Mouse (Mus musculus) lung, embryonic 14.5 days (tissue): ENCODE data around the gene Spire2. TPM values are rescaled to one million over a fixed set of nuclear protein-coding genes. Genes with fewer than 3 reads are reported as not detected.
A peak's percentile ranks its signal among the peaks of the same experiment; 100 is the strongest.

Experiments
- ATAC-seq: fragments of 200-750 bp; cut with Nextera tagmentation; 2 replicates; pipeline ENCODE4 v1.8.0; 2017; ENCODE audit warnings: mild to moderate bottlenecking, moderate TSS enrichment, moderate library complexity; ENCODE audit not compliant: insufficient read depth
- DNase-seq: peaks from one replicate; pipeline ENCODE4 v3.0.0-alpha.2; 2015
- H3K27ac ChIP-seq: fragments of 300-500 bp; sonication (generic); 2 replicates; pipeline ENCODE4 v1.5.1; 2014; ENCODE audit warnings: low read depth, mild to moderate bottlenecking, moderate library complexity
- H3K27me3 ChIP-seq: fragments of 300-500 bp; sonication (generic); 2 replicates; pipeline ENCODE4 v1.6.1; 2014; ENCODE audit warnings: low read length, control low read depth; ENCODE audit not compliant: insufficient read depth
- H3K36me3 ChIP-seq: fragments of 300-500 bp; sonication (generic); 2 replicates; pipeline ENCODE4 v1.6.1; 2014; ENCODE audit warnings: control low read depth; ENCODE audit not compliant: insufficient read depth
- H3K4me1 ChIP-seq: fragments of 300-500 bp; sonication (generic); 2 replicates; pipeline ENCODE4 v1.6.1; 2014; ENCODE audit warnings: antibody characterized with exemption, control low read depth; ENCODE audit not compliant: insufficient read depth
- H3K4me2 ChIP-seq: fragments of 300-500 bp; sonication (generic); 2 replicates; pipeline ENCODE4 v1.6.1; 2014; ENCODE audit warnings: mild to moderate bottlenecking
- H3K4me3 ChIP-seq: fragments of 300-500 bp; sonication (generic); 2 replicates; pipeline ENCODE4 v1.5.1; 2014; ENCODE audit warnings: low read depth, low read length
- H3K9ac ChIP-seq: fragments of 300-500 bp; sonication (generic); 2 replicates; pipeline ENCODE4 v1.6.1; 2014
- H3K9me3 ChIP-seq: fragments of 300-500 bp; sonication (generic); 2 replicates; pipeline ENCODE4 v1.6.1; 2016; ENCODE audit warnings: low read depth, low read length, control low read depth
- CTCF ChIP-seq: IDR thresholded peaks from 2 replicates; pipeline ENCODE4 v1.5.1; 2016; ENCODE audit warnings: antibody characterized with exemption, low read depth
- WGBS: fragments of 180-500 bp; shearing (Covaris S2); extraction: QIAGEN DNeasy Blood & Tissue Kit; methylation state at CpG from one replicate; pipeline ENCODE4 v1.1.7; 2014; 5-methylcytosine and 5-hydroxymethylcytosine counted together
- polyA plus RNA-seq: library from polyadenylated mRNA; unstranded; fragments of >200 nt; fragmentation: Nextera tagmentation; extraction: Ambion mirVana; gene quantifications from 2 replicates; pipeline ENCODE4 v1.2.1, GENCODE M21; 2014

The Spire2 gene
- polyA plus RNA-seq, 1 experiment from 2014 or later, result 1.7 TPM

- Histone ChIP-seq H3K27me3 (no peaks in the 10 kb centered on the region), H3K4me3 (no peak overlapping the region), H3K36me3 (no peaks in the 10 kb centered on the region), H3K9ac (no peak overlapping the region), H3K4me1 (no peaks in the 10 kb centered on the region; the same call in 1 of the 2 replicates), H3K9me3 (no peaks in the 10 kb centered on the region), H3K4me2 (peak overlapping the region; percentile 64; the same call in 1 of the 2 replicates), H3K27ac (no peak overlapping the region)
- ATAC-seq (0 out of 2 replicates have a peak, but pooled peaks have one; percentile 8), DNase-seq (peak; percentile 85)
- 27% methylated on average over 7 of the region's 7 CpGs for WGBS
- peak; percentile 85 for TF ChIP-seq CTCF
These were observed 12.9 kb upstream of the Spire2 start for GRCm38 (mm10) chr8:123319522-123320164.

GRCm38 (mm10) chr8:123328552-123328951 lies 4.0 kb upstream of the Spire2 start:
- no peak overlapping the region for H3K9ac ChIP-seq
- DNase-seq, result no peak
- H3K27me3 ChIP-seq, result peaks cover 1% of the 10 kb centered on the region; the same call in 1 of the 2 replicates
- ATAC-seq, result no peak
- no peak overlapping the region for H3K4me3 ChIP-seq
- no peak for TF ChIP-seq CTCF
- 86% methylated on average over 2 of the region's 2 CpGs for WGBS
- H3K27ac ChIP-seq, result no peak overlapping the region
- no peak overlapping the region for H3K4me2 ChIP-seq
- H3K36me3 ChIP-seq, result no peaks in the 10 kb centered on the region
- H3K9me3 ChIP-seq, result no peaks in the 10 kb centered on the region
- H3K4me1 ChIP-seq, result 0 out of 2 replicates have a peak, but pooled peaks cover 3% of the 10 kb centered on the region

GRCm38 (mm10) chr8:123329350-123329749 lies 3.2 kb upstream of the Spire2 start:
- H3K9ac ChIP-seq, result no peak overlapping the region
- no peaks in the 10 kb centered on the region for H3K36me3 ChIP-seq
- no peak for DNase-seq
- H3K4me1 ChIP-seq, result 0 out of 2 replicates have a peak, but pooled peaks cover 3% of the 10 kb centered on the region
- no peak overlapping the region for H3K4me2 ChIP-seq
- no peak overlapping the region for H3K4me3 ChIP-seq
- peaks cover 9% of the 10 kb centered on the region; the same call in 1 of the 2 replicates for H3K27me3 ChIP-seq
- H3K27ac ChIP-seq, result no peak overlapping the region
- 67% methylated on average over 4 of the region's 4 CpGs for WGBS
- H3K9me3 ChIP-seq, result no peaks in the 10 kb centered on the region
- ATAC-seq, result no peak
- no peak for TF ChIP-seq CTCF

DNA sequence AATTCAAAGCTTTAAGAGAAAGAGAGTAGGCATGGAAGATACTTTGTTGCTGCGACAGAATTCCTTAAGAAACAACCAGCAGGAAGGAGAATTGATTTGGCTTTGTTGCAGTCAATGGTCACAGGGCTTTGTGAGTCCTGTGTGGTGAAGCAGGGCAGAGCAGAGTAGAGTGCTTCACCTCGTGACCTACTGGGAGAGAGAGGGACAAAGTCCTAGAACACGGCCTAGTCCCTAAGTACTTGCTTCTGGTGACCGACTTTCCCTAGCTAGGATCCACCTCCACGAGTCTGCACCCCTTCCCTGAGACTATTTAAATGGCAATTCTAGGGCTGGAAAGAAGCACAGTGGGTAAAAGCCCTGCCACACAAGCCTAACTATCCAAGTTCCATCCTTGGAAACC lies 2.6 kb upstream of the Spire2 start:
- Histone ChIP-seq H3K27ac (no peak overlapping the region), H3K9me3 (no peaks in the 10 kb centered on the region), H3K4me1 (0 out of 2 replicates have a peak, but pooled peaks cover 3% of the 10 kb centered on the region), H3K27me3 (peaks cover 10% of the 10 kb centered on the region; the same call in 1 of the 2 replicates), H3K36me3 (no peaks in the 10 kb centered on the region), H3K9ac (no peak overlapping the region), H3K4me3 (no peak overlapping the region), H3K4me2 (no peak overlapping the region)
- ATAC-seq (no peak), DNase-seq (no peak)
- TF ChIP-seq CTCF, result no peak
- WGBS, result 61% methylated on average over 5 of the region's 5 CpGs

DNA sequence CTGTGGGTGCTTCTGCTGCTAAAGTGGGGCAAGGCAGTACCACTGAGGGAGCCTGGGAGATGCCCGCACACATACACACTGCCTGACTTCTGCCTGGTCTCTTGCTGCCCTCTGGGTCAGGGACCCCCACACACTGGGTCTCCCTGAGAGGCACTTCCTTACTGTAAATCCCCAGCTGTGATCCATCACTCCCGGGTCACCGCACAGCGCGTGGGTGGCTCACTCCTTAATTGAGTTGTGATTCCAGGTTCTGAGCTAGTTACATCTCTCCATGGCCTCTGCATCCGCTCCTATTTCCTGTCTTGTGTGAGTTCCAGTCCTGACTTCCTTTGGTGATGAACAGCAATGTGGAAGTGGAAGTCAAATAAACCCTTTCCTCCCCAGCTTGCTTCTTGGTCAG lies 1.8 kb upstream of the Spire2 start:
- no peak for TF ChIP-seq CTCF
- H3K9me3 ChIP-seq, result no peaks in the 10 kb centered on the region
- peaks cover 10% of the 10 kb centered on the region; the same call in 1 of the 2 replicates for H3K27me3 ChIP-seq
- ATAC-seq (no peak), DNase-seq (no peak)
- H3K4me1 ChIP-seq, result 0 out of 2 replicates have a peak, but pooled peaks cover 3% of the 10 kb centered on the region
- no peak overlapping the region for H3K9ac ChIP-seq
- no peak overlapping the region for H3K4me3 ChIP-seq
- H3K27ac ChIP-seq, result no peak overlapping the region
- no peaks in the 10 kb centered on the region for H3K36me3 ChIP-seq
- 41% methylated on average over 6 of the region's 6 CpGs for WGBS
- H3K4me2 ChIP-seq, result no peak overlapping the region

- no peaks in the 10 kb centered on the region for H3K36me3 ChIP-seq
- H3K4me2 ChIP-seq, result no peak overlapping the region
- no peak overlapping the region for H3K9ac ChIP-seq
- ATAC-seq (no peak), DNase-seq (no peak)
- H3K27ac ChIP-seq, result no peak overlapping the region
- H3K27me3 ChIP-seq, result peaks cover 10% of the 10 kb centered on the region; the same call in 1 of the 2 replicates
- no peak for TF ChIP-seq CTCF
- H3K4me1 ChIP-seq, result 0 out of 2 replicates have a peak, but pooled peaks cover 3% of the 10 kb centered on the region
- no peaks in the 10 kb centered on the region for H3K9me3 ChIP-seq
- WGBS, result 69% methylated on average over 2 of the region's 2 CpGs
- H3K4me3 ChIP-seq, result no peak overlapping the region
These were observed 1.2 kb upstream of the Spire2 start for GRCm38 (mm10) chr8:123331301-123331700.

GRCm38 (mm10) chr8:123331810-123332209 lies 703 bp upstream of the Spire2 start:
- H3K9me3 ChIP-seq, result no peaks in the 10 kb centered on the region
- peak overlapping the region; percentile 89 for H3K4me2 ChIP-seq
- H3K4me1 ChIP-seq, result 0 out of 2 replicates have a peak, but pooled peaks cover 3% of the 10 kb centered on the region
- DNase-seq (no peak), ATAC-seq (no peak)
- no peak overlapping the region for H3K9ac ChIP-seq
- peak overlapping the region; percentile 55 for H3K4me3 ChIP-seq
- H3K36me3 ChIP-seq, result no peaks in the 10 kb centered on the region
- no peak overlapping the region for H3K27ac ChIP-seq
- peaks cover 10% of the 10 kb centered on the region; the same call in 1 of the 2 replicates for H3K27me3 ChIP-seq
- 22% methylated on average over 8 of the region's 8 CpGs for WGBS
- no peak for TF ChIP-seq CTCF
